Mouse (Mus musculus) ES-CJ7 (cell line): Measurements from ENCODE around the gene Mapk3.

Experiments used
- DNase-seq: peaks from one replicate; pipeline ENCODE4 v3.0.0; 2011; ENCODE audit warnings: low read depth, low spot score

Mapk3 gene

GRCm38 (mm10) chr7:126782693-126783092 is 23.3 kb downstream of the Mapk3 start:
- DNase-seq, result no peak

- no peak for DNase-seq
Observed at GRCm38 (mm10) chr7:126784469-126784868, 25.1 kb downstream of the Mapk3 start.

GRCm38 (mm10) chr7:126785056-126785455 is 25.7 kb downstream of the Mapk3 start:
- peak; percentile 69 for DNase-seq

GRCm38 (mm10) chr7:126786142-126786541 is 26.7 kb downstream of the Mapk3 start:
- DNase-seq, result no peak

GRCm38 (mm10) chr7:126789141-126789540 is 29.7 kb downstream of the Mapk3 start:
- DNase-seq, result no peak

GRCm38 (mm10) chr7:126791851-126792720 is 32.7 kb downstream of the Mapk3 start, which contains the start of gene Ppp4c:
TSS of gene Ppp4c (minus strand) at chr7:126792496.
- peak; percentile 97 for DNase-seq

- no peak for DNase-seq
Observed at GRCm38 (mm10) chr7:126792721-126793443, 33.5 kb downstream of the Mapk3 start.

- no peak for DNase-seq
Observed at GRCm38 (mm10) chr7:126793456-126794270, 34.3 kb downstream of the Mapk3 start.

GRCm38 (mm10) chr7:126794271-126794605 is 34.8 kb downstream of the Mapk3 start:
- no peak for DNase-seq

GRCm38 (mm10) chr7:126795387-126796317 is 36.3 kb downstream of the Mapk3 start:
- DNase-seq, result no peak

- peak; percentile 48 for DNase-seq
Observed at GRCm38 (mm10) chr7:126796350-126796932, 37.0 kb downstream of the Mapk3 start.

- DNase-seq, result peak; percentile 39
Observed at GRCm38 (mm10) chr7:126797411-126798126, 38.2 kb downstream of the Mapk3 start, which contains the start of gene Fam57b. TSS of gene Fam57b (plus strand) at chr7:126797668.

- DNase-seq, result peak; percentile 38
Observed at GRCm38 (mm10) chr7:126798127-126799049, 39.0 kb downstream of the Mapk3 start.

- DNase-seq, result peak; percentile 98
Observed at GRCm38 (mm10) chr7:126799050-126799467, 39.7 kb downstream of the Mapk3 start.

- DNase-seq, result no peak
Observed at GRCm38 (mm10) chr7:126799468-126800268, 40.3 kb downstream of the Mapk3 start.

GRCm38 (mm10) chr7:126800269-126801056 is 41.1 kb downstream of the Mapk3 start:
- DNase-seq, result no peak

GRCm38 (mm10) chr7:126801057-126801422 is 41.6 kb downstream of the Mapk3 start:
- no peak for DNase-seq
